Mouse (Mus musculus): ENCODE measurements around the gene Fhl3.
"Not testable (repeated sequence)": the region's sequence is repeated elsewhere in the genome, so short reads cannot be mapped to it uniquely, and the experiment has no call there.

Gene Fhl3

DNA sequence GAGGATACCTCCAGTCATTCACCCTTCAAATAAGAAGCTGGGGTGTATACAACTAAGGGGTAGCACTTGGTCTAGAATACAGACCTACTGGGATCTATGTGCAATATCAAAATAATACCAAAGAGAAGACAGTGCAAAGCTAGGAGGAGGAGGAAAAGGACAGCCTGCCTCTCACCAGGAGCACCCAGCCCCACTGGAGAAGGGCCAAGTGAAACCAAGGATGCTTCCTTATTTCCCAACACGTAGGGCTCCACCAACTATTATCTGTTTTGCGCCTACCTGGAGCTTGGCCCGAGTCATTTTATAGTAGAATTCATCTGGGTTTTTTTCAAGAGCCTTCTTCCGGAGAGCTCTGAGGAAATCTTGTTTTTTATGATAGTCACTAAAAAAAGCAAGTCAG lies 17.0 kb upstream of the Fhl3 start:
- DNase-seq (ENCODE audit: low read depth, low spot score), result no peak

DNA sequence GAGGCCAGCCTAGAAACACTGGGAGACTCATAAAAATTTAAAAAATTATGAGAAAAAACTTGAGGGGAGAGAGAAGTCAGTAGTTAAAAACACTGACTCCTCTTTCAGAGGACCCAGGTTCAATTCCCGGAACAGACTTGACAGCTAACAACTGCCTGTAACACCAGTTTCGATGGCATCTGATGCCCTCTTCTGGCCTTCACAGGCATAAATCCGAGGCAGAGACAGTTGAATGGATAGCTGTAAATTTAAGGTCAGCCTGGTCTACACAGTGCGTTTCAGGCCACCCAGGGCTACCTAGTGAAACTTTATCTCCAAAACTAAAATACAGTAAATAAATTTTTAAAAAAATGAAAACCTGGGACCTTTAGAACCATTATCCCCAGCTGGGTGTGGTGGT lies 15.5 kb upstream of the Fhl3 start:
- DNase-seq (ENCODE audit: low read depth, low spot score), result no peak

DNA sequence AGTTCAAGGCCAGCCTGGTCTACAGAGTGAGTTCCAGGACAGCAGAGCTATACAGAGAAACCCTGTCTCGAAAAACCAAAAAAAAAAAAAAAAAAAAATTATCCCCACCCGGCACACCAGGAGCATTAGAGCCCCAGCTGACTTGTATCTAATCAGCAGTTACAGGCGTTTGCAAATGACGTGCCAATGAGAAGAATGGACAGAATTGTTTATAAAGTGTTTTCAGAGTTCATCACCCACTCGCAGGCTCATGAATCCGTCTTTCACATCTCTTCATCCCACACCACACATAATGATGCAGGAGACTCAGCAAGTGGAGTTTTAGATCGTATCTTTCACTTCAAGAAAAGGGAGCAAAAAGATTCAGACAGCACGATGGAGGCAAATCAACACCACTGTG lies 15.0 kb upstream of the Fhl3 start:
- DNase-seq (ENCODE audit: low read depth, low spot score), result no peak

DNA sequence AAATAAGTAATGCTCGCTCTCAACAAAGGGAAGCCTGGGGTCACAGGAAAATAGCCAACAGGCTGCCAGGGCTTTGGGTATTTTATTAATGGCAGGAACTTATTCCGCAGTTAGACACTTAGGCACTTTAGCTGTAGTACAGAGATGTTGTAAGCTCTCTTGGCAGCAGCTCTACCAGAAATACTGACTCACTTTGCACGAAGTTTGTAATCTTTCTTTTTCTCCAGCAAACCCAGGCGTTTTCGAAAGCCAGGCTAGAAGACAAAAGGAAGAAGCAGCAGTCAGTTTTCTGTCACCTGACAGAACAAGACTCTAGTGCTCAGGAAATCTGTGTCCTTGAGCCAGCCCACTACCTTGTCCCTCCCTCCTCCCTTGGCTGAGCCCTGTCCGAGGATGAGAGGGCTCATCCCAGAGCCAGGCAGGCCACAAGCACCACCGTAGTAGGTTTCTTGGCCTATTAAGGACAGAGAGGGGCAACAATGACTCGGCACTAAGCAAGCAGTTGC lies 14.6 kb upstream of the Fhl3 start:
- DNase-seq (ENCODE audit: low read depth, low spot score), result no peak

DNA sequence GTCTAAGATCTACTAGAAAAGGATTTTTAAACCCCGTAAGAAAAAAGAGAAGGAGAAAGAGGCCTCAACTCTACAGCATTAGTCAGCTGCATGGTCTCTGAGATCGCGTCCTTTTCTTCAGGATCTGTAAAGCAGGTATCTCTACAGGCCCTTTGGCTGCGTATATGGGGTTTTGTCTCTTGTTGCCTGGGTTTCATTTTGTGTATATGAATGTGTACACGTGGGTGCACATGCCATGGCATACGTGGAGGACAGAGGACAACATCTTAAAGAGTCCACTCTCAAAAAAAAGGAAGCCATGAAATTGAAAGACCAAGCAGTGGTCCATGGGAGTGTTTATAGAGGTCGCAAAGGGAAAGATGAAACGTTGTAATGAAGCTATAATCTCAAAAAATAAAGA lies 9.0 kb upstream of the Fhl3 start:
- no peak for DNase-seq (ENCODE audit: low read depth, low spot score)

DNA sequence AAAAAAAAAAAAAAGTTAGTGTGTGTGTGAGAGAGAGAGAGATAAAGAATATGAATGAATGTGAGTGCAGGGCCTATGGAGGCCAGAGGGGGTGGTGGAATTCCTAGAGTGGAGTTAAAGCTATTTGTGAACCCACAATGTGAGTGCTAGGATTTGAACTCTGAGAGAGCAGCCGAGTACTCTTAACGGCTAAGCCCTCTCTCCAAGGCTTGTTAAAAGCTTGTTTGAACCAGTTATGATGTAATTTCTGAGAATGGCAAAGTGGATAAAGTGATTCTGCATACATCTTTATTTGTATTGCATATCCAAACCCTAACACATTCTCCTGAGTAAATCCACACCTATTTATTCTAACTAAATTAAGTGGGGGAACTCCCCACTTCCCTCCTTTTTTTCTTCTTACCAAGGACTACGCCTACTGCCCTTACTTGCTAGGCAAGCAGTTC lies 8.1 kb upstream of the Fhl3 start:
- DNase-seq (ENCODE audit: low read depth, low spot score), result no peak

DNA sequence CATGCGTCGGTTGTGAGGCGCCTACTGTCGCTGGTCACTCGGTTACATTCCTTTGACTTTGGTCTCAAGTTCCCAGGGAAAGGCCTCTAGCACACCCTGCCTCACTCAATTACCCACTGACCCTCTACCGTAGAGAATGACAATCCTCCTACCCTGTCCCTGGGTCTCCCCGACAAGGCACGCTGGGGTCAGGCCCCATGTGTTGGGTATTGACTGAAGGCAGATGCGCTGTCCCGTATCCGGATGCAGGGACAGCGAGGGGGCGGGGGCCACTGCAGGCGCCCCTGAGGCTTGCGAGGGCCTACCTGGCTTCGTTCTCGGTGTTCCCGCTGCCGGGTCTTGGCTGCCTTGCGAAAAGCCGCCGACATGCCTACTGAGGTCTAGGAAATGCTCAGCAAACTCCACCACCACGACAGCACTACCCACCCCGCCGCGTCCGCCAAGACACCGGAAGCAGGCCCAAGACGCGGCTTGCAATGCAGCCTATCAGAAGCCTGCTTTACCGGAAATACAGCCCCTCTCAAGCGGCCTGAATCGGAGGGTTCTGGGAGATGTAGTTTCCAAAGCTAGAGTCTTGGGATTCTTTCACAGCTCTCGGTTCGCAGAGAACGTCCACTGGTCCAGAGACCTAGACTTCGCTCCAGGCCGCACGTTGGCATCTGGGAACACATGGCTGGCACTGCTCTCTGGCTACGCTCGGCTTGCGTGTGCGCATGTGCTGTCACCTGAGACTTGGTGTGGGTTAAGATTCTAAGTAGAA lies 7.2 kb upstream of the Fhl3 start, which contains the start of gene Utp11:
Gene Utp11, minus strand, starts transcription at position 466 of the 760 bp plus-strand sequence.
- peak; percentile 80 for DNase-seq (ENCODE audit: low read depth, low spot score)

DNA sequence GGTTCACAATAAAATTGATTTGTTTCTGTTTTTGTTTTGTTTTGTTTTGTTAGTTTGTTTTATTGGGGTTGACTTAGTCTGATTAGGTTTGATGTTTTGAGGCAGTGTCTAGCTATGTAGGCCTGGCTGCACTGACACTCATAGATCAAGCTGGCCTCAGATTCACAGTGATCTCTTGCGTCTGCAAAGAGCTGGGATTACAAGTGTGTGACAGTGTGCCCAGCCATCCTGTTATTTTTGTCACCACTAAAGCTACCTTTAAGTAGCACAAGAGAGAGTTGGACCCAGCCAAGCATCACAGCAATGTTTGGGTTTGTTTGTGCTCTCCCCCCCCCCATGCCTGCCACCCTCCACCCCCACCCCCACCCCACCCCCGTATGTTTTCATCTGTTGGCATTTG lies 5.9 kb upstream of the Fhl3 start:
- no peak for DNase-seq (ENCODE audit: low read depth, low spot score)

DNA sequence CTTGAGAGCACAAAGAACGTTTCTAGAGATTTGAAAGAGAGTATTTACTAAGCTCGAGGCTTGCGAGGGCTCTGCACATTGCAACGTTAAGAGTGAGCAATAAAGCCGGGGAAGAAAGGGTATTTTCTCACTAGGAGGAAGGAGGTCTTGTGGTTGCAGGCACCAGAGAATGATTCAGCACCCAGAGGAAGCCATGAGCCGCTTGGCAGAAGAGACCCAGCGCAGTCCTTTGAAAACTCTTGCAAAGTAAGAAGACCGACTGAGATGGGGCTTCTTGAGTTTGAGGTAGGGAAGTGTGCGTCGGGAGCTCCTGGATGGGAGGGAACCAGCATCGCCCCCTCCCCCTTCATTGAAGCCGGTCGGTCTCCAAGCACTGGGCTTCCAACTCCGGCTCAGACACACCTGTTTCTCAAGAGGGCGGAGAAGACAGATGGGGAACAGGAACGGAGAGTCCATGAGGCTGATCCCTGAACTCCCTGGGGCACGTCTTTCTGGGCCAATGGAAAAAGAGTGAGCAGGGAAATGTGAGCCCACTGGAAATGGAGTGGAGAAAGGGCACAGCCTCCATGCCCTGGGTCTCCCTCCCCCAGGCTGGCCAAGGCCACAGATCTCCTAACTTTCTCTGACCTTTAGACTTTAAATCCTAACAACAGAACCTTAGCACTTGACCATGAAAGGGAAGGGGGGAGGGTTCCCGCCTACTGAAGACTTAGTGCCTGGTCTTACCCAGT lies 4.5 kb upstream of the Fhl3 start:
- DNase-seq (ENCODE audit: low read depth, low spot score), result no peak

DNA sequence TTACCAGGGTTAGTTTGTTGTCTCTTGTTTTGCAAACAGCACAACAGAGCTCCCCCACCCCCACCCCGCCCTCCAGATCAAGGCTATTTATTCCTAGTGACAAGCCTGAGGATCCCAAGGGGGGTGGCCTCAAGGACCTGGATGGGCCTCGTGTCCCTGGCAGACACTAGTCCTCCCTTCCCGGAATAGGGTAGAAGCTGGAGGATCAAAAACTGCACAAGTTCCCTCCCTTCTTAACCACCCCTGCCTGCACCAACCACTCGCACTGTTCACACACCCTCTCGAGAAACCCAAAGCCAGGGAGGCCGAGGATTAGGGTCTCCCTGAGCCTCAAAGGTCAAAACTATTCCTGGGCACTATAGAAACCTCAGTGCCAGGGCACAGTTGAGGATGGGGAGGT lies 710 bp upstream of the Fhl3 start:
- DNase-seq (ENCODE audit: low read depth, low spot score), result no peak

DNA sequence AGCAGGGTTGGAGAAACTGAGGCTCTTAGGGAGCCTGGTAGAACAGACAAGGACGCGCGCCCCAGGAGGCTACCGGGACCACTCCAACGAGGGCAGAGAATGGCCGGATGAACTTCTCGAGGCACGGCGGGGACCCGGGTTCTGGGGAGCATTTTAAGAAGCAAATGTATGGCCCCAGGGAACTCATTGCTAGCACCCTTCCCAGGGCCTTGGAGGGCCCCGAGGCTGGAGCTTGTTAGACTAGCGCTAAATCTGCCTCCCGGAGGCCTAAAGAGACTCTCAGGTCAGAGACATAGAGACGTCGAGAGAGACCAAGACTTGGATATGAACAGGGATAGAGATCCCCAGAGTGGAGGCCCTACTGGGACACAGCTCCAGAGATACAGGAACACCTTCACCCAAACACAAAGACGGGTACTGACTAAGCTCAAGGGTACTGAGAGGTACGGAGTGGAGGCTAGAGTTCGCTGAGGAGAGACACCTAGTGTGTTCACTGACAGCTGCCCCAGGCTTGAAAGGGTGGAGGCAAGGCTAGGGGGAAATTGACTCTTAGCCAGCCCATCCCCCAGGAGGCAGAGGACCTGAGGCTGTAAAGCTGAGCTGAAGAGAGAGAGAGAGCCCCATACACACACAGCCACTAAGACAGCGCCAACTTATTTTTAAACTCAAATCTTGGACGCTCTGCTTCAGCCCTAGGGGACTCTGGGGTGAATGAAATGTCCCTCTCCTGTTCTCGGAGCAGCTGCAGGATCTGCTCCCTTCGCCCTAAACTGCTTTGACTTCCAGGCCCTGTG lies 748 bp downstream of the Fhl3 start:
- DNase-seq (ENCODE audit: low read depth, low spot score), result no peak

DNA sequence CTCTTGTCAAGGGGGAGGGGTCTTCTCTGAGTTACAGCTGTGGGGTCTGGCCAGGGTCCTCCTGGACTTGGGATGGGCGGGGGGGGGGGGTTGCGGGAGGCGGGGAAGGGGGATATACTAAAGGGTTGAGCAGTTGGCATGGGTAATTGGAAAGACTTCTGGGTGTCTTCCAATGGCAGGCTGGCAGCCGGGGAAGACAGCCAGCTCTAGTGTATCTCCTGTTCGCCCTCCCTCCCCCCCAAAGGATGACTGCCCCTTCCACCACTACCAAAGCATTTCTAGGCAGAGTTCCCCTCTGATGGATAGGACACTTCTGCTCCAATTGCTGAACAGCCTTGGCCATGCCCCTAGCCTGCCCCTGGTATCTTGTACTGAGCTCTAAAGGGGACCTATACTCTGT lies 1.4 kb downstream of the Fhl3 start:
- no peak for DNase-seq (ENCODE audit: low read depth, low spot score)

DNA sequence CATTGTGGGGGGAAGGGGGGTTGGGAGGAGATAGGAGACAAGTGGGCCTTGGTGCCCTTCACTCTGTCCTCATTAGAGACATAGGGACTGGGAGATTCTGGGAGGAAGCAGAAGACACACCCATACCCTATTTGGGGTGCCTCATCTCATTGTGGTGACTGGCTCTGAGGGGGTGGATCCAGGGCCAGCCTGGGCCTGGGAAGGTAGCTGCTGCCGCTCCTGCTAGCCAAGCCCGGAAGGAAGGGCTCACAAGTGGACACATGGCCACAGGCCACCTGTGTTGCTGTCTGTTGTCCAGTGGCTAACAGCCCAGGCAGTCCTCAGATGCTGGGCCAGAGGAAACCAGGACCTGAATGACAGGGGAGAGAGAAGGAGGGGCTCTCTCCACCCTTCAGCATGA lies 2.9 kb downstream of the Fhl3 start:
- no peak for DNase-seq (ENCODE audit: low read depth, low spot score)

DNA sequence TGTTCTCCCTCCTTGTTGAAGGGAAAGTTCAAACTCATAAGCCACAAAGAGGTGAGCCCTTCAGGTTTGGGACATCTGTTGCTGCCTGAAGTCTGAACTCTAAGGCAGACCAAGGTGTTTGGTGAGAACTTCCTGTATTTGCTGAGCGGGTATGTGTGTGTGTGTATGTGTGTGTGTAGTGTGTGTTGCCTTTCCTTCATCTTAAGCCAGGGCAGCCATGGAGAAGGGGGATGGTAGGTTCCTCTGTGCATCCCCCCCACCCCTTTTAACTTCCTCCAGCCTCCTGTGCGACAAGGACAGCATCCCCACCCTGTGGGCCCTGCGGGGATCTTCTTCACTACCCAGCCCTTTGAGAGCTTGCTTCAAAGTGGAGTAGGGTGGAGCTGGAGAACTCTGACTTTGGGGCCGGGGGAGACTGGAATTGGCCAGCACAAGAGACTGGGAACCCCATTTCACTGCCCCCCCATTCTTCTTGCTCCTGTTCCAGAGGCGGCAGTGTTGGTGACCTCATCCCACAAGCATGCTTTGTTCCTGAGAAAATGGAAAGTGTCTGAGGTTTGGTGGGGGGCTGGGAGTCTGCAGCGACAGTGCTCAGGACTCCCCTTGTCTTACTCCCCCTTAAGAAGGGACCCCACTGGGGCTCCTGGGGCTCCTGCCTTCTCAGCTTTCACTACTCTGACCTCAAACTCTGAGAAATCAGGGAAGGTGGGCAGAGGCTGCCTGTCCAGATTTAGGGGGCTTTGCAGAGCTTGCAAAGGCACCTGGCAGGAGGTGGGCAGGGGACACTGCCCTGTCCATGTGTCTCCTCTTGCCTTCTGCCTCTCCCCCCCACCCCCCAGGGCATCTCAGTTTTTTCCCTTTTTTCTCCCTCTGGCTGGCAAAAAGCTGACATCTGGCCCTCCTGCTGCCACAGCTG lies 3.6 kb downstream of the Fhl3 start:
- no peak for DNase-seq (ENCODE audit: low read depth, low spot score)

DNA sequence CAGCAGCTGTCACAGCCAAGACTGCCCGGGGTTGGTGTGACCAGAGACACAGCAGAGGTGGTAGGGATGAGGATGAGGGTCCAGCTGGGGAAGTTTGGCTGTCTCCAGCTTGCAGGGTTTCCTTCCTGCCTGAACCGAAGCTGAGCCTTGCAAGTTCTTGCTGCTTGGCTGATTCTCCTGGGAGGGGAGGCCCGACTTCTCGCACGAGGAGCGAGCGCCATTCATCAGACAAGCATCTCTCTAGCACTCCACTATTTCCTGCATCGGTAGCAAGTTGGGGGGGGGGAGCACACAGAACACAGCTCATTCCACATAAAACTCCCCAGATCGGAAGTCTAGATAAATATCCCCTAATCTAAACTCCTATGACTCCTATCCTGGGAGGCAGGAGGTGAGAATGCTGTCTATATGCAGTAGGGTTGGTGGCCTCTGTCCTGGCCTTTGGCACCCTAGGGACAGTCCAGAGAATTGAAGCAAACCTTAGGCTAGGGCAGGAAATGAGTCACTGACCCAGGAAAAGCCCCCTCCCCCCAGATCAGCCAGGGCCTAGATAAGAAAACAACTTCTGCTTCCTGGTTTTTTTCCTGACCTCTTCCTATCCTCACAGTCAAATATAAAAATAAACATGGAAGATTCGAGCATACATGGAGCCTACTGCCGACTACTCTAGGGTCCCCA lies 4.4 kb downstream of the Fhl3 start:
- DNase-seq (ENCODE audit: low read depth, low spot score), result no peak

DNA sequence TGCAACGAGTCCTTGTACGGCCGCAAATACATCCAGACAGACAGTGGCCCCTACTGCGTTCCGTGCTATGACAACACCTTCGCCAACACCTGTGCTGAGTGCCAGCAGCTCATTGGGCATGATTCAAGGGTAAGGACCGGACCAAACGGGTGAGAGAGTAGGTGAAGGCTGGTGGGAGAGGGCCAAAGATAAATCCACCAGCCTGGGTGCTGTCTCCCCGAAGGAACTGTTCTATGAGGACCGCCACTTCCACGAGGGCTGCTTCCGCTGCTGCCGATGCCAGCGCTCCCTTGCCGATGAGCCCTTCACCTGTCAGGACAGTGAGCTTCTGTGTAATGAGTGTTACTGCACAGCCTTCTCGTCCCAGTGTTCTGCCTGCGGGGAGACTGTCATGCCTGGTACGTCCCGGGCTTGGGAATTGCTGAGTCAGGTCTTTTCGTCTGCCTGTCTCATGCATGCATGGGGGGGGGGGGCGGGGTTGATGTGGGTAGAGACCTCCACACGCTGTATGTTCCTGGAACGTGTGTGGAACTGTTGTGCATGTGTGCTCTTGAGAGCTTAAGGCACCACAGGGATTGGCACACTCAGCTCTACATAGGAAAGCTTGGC lies 5.3 kb downstream of the Fhl3 start:
- no peak for DNase-seq (ENCODE audit: low read depth, low spot score)

DNA sequence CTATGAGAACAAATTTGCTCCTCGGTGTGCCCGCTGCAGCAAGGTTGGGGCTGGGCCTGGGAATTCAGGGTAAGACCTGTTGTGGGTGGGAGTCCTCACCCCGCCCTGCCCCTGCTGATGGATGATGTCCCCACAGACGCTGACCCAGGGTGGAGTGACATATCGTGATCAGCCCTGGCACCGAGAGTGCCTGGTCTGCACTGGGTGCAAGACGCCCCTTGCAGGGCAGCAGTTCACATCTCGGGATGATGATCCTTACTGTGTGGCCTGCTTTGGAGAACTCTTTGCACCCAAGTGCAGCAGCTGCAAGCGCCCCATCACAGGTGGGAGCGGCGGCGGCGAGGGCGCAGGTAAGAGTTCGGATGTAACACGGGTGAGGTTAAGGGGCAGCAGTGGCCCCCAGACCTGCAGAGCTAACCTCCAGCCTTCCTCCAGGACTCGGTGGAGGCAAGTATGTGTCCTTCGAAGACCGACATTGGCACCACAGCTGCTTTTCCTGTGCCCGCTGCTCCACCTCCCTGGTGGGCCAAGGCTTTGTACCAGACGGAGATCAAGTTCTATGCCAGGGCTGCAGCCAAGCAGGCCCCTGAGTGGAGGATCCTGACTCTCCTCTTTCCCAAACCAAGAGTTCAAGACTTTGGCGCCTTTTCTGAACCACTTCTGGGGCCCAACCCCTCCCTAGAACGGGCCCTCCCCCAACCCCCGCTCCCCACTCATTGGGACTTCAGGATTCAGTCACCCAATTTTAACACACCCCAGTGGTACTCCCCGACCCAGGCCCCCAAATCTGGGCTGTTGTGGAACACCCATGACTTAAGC lies 7.1 kb downstream of the Fhl3 start:
- not testable (repeated sequence) for DNase-seq (ENCODE audit: low read depth, low spot score)

DNA sequence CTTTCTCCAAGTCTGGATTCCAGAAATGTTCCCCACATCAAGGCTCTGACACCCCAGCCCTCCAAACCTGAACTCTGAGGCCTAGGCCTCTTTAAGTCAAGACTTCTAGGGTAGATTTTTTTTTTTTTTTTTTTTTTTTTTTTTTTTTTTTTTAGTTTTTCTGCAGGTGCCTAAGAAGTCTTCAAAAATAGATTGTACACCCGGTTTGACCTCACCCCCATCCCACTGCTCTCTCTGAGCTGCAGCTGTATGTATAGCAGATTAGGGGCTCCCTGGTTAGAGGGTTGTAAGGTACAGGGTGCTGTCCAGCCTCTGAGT lies 7.7 kb downstream of the Fhl3 start:
- DNase-seq (ENCODE audit: low read depth, low spot score), result not testable (repeated sequence)

Data from retina, adult 2 months (tissue).